Mouse (Mus musculus) adrenal gland, adult 18-20 months (tissue): ENCODE data around the gene Zdhhc6. TPM values are rescaled to one million over a fixed set of nuclear protein-coding genes. Genes with fewer than 3 reads are reported as not detected.

Experiments used
- DNase-seq, 2 experiments: peaks; one replicate each; pipeline ENCODE4 v3.0.0; 2021 to 2022; ENCODE audit warnings: low spot score in 2 of 2
- total RNA-seq, 2 experiments: library from RNA; stranded (reverse); gene quantifications; 1 replicate in 1 of 2; 2 replicates in 1 of 2; pipeline ENCODE4 v1.2.3; 2021

Zdhhc6 gene
- total RNA-seq, 2 experiments from 2014 or later, result 36.4 to 37.1 TPM

- DNase-seq, result no peak
Measured at GRCm38 (mm10) chr19:55260389-55261184, 55.2 kb downstream of the Zdhhc6 start.

GRCm38 (mm10) chr19:55258514-55258913 is 57.3 kb downstream of the Zdhhc6 start:
- no peak for DNase-seq

GRCm38 (mm10) chr19:55257656-55258375 is 58.0 kb downstream of the Zdhhc6 start:
- no peak for DNase-seq

DNA sequence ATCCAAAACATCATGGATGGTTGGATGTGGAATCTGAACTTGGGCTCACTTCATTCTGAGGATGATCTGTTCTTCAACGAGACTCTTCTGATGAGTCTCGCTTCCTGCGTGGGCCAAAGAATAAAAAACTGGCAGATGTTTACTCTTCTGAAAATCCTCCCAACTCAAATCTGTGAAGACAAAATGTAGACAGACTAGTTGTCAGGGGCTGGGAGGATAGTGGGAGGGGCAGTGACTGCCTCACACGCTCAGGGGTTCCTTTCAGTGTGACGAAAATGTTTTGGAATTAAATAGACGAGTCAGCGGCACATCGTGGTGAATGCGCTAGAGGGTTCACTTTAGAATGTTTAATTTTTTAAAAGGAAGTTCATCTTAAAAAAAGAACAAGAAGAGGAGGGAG is 59.7 kb downstream of the Zdhhc6 start:
- DNase-seq, result no peak

- DNase-seq, result no peak
Measured at GRCm38 (mm10) chr19:55254513-55255016, 61.3 kb downstream of the Zdhhc6 start.

GRCm38 (mm10) chr19:55253570-55254441 is 62.0 kb downstream of the Zdhhc6 start:
- peak; percentile 67 for DNase-seq

DNA sequence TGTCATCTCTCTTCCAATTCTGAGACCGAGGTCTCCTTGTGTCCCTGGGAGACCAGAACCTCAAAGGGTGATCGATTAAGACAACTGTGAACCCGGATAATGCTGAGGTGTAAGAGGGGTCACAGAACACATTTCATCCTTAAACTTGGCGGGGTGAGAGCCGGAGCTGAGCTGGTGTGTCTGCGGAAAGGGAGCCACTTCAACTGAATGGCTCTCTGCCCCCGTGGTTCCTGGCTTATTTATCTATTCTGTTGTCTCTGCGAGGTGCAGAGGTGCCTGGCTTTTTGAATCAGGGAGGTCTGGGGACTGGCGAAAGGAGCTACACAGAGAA is 62.6 kb downstream of the Zdhhc6 start:
- DNase-seq, result peak in 1 of 2 experiments; percentile 31

- DNase-seq, result no peak
Measured at GRCm38 (mm10) chr19:55251383-55252124, 64.3 kb downstream of the Zdhhc6 start, which contains the start of gene Acsl5. Gene Acsl5, plus strand, starts transcription at chr19:55251938.

DNA sequence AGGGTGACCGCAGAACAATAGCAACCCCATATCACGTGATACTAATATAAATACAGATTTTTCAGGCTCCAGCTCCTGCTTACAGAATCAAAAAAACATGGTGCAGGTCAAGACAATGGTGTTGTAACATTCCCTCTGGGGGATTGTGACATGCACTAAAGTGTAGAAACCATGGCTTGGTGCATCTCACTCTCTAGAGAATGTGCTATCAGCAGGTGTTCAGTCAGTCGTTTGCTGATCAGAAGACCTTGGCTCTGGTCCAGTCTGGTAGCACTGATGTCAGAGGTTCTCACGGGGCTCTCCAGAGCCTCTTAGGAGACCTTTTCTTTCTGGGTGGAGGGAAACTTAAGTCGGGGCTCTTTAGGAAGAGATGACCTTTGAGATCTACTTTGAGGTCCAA is 65.4 kb downstream of the Zdhhc6 start:
- no peak for DNase-seq

DNA sequence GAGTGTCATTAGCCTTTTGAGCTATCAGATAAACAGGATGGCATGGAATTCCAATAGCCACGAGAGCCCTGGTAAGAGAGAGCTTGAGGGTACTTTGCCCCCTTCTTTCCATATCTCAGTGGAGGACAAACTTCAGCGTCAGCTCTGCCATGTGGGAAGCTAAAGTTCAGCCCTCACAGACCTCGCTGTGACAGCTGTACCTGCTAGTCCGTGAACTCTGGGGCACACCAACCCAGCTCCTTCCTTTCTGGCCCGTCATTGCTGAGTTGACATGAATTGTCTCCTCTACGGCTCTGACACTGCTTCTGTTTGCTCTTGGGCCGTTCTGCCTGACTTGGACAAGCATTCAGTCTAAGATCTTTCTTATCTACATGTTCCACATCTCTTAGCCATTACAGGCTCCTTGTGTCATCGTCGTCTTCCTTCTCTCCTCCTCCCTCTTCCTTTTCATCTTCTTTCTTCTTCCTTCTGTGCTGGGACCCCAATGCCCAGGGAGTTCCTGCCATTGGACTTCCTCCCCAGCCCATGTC is 67.8 kb downstream of the Zdhhc6 start:
- DNase-seq, result no peak

- DNase-seq, result no peak
Measured at GRCm38 (mm10) chr19:55247563-55247962, 68.3 kb downstream of the Zdhhc6 start.

- DNase-seq, result peak; percentile 28 to 36
Measured at GRCm38 (mm10) chr19:55244791-55245231, 71.0 kb downstream of the Zdhhc6 start.

DNA sequence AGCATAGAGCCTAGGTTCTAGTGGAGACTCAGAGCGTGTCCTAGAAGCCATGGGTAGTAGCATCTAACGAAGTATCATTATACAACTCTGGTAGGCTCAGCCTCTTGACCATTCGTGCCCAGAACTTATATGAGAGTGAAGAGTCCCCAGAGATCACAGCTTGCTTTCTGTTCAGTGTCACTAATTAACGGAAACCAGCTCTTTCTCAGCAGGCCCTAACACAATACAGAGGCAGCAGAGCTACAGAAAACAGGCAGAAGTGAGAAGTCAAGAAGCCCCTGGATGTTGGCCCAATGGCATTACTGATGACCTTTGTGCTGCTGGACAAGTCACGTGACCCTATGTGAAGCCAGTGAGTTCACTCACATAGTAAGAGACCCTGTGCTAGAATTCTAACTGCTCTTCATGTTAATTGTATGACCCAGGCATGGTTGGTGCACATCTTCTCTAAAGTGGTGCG is 74.6 kb downstream of the Zdhhc6 start, which contains the start of gene Gucy2g:
TSS of gene Gucy2g (minus strand) at position 51 of the 460 bp plus-strand sequence.
- no peak for DNase-seq

DNA sequence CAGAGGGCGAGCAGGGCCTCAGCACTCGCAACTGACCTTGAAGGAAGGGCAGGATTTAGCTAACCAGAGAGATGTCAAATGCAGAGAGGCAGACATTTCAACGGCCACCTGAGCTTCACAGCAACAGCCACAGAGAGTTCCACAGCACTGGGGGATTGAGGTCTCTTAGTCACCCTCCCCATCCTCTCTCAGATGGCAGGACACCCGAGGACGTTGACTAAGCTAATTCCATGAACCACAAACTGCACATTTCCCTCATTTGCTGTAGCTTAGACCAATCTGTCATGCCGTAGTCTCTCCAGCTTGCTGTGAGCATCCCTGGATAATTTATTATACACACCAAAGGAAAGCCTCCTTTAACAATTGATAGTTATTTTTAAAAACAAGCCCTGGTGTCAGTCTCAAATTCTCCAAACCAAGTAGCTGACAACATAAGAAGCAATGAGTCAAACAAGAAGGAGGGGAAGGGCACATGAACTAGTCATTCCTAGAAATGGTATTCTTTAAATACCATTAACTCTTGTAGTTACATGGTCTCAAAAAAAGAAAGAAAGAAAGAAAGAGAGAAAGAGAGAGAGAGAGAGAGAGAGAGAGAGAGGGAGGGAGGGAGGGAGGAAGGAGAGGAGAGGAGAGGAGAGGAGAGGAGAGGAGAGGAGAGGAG is 75.9 kb downstream of the Zdhhc6 start:
- DNase-seq, result no peak

GRCm38 (mm10) chr19:55236564-55236963 is 79.3 kb downstream of the Zdhhc6 start:
- DNase-seq, result no peak

DNA sequence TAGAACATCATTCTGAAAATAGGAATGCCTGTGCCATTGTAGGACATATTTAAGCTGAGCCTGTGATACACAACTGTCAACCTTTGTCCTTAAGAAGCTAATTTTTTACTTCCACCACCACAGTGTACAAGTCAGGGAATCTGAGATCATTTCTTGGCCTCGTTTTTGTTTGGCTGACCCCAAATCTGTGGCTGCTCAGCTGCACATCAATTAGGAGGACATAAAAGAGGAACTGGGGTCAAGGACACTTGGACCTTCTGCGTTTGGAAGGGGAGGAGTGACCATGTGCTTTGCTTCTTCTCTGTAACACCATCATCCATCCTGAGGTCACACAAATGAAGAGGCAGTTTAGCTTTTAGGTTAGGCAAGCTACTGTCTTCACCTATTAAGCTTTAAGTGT is 79.8 kb downstream of the Zdhhc6 start:
- DNase-seq, result no peak

- DNase-seq, result peak in 1 of 2 experiments; percentile 48
Measured at GRCm38 (mm10) chr19:55232136-55232535, 83.7 kb downstream of the Zdhhc6 start.

GRCm38 (mm10) chr19:55231081-55231480 is 84.8 kb downstream of the Zdhhc6 start:
- DNase-seq, result no peak

DNA sequence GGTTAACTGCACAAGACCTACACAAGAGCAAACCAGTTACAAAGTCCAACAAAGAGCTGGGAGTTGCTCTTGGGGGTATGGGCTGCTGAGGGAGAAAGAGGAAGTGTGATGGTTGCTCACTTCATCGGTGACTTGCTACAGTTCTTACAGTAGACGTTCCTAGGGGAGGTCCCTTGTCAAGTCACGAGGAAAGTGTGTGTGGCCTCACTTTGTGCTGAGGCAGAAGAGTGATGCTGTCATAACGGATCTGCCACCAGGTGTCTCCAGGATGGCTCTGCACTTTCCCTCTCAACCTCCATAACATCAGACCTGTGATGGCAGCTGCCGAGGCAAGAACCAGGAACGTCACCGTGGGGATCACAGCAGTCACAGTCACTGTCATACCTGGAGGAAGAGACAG is 88.7 kb downstream of the Zdhhc6 start:
- no peak for DNase-seq
